Mouse (Mus musculus) heart, postnatal 0 days (tissue): Measurements from ENCODE around the gene Pappa2.

Source experiments
- CTCF ChIP-seq: IDR thresholded peaks from 2 replicates; pipeline ENCODE4 v1.5.1; 2016; ENCODE audit warnings: antibody characterized with exemption, control low read depth, low read depth
- EP300 ChIP-seq: IDR thresholded peaks from 2 replicates; pipeline ENCODE4 v1.6.1; 2016; ENCODE audit warnings: antibody characterized with exemption, low read depth

GRCm38 (mm10) chr1:158697423-158697822 is 282.9 kb downstream of the Pappa2 start:
- TF ChIP-seq CTCF: no peak
- TF ChIP-seq EP300: no peak
